Mouse (Mus musculus): Measurements from ENCODE around the gene Nav3.
"Not testable (repeated sequence)": the region's sequence is repeated elsewhere in the genome, so short reads cannot be mapped to it uniquely, and the experiment has no call there.

Gene Nav3

DNA sequence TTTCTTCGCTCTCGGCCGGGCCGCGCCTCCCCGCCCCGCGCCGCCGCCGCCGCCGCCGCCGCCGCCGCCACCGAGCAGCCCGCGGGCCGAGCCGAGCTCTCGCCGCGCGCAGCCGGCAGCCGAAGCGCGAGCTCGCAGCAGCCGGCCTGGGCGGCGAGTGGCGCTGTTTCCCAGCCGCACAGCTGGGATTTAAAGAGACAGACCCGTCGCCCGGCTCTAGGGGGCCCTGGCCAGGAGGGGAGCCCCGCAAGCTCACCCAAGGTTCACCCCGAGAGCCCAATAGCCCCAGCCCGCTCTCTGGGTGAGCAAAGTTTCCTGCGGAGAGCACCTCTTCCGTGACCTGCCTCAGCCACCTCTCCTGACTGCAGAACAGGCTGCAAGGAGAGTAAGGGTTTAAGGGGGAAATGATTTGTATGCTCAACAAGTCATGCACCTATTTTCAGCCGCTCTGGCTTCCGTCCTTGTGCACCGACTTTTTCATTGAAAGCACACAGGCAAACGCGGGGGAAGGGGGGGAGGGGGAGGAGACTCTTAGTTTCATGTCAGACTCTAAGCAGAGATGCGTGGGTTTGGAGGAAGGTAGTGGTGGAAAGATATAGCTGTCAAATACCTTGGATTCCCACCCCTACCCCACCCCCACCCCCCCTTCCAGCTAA lies at the start of gene Nav3:
Gene Nav3, minus strand, starts transcription at position 367 of the 656 bp plus-strand sequence.
- DNase-seq, result peak; percentile 58

DNA sequence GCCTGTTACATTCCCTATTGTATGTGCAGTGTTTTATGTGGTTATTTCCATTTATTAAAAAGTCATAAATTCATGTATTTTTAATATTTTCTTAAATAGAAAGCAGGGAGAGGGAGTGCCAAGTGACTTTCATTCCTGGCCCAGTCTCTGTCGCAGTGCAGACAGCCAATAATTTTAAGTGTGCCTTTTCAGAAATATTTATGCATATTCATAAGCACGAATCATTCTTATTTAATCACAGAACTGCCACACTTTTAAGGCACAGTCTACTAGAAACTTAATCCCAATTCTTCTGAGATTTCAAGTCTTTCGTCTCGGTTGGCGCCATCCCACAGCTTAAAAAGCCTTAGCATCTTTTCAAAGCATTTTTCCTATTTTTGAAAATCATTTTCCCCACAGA lies 29.3 kb upstream of the Nav3 start:
- DNase-seq, result no peak

DNA sequence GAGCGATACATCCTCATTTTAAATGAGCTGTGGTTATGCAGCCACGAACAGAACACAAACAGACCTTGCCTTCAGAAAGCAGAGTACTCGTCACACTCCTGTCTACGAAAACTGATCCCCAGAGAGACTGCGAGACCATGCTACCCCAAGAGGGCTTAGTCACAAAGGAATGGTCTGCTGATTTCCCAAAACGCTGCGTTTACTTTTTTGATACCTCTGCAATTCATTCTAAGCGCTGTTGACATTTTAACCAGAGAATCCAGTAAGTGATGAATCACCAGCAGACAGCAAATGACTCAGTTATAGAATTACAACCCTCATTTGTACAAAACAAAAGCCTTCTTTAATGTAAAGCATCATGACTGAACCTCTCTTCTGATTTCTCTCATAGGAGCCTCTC lies 28.8 kb upstream of the Nav3 start:
- DNase-seq, result no peak

DNA sequence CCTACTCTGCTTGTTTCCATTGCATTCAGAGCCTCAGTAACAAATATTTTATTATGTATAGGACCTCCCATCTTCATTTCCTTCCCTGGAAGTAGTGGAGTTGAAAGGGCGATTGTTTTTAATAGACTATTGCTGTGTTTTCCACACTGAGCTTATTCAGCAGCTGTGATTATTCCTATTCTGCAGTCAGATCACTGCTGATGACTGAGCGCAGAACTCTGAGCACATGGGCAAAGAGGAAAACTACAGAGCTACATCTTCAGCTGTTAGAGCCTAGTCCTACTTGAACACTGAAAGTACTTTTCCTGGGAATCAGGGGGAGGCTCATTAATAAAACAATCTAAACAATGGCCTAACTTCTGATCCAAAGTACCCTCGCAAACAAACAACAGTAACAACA lies 23.2 kb upstream of the Nav3 start:
- no peak for DNase-seq

DNA sequence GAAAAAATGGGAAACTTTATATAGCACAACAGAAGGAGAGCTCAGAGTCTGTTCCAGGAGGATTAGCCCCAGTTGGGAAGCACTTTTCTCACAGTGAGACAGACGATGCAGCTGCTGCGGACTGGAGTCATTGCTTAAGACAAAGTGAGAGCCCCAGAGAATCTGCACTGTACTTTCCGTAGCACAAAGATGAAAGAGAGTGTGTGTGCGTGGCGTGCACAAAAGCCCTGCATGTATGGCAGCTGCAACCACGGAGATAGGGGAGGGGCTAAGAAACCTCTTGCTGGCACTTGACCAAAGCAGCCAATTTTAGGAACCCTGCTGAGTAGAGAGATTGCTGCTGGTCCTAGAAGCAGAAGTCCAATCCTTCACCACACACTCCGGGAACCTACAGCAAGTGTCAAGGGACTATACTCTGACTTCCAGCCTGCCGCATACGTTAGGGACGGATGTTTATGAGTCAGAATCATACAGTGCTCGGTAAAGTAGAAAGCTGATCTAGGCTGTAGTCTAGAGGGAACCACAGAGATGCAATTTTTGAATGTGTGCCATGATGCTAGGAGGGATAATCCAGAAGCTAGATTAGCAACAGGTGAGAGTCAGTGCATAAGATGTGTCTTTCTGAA lies 21.8 kb upstream of the Nav3 start:
- DNase-seq, result no peak

DNA sequence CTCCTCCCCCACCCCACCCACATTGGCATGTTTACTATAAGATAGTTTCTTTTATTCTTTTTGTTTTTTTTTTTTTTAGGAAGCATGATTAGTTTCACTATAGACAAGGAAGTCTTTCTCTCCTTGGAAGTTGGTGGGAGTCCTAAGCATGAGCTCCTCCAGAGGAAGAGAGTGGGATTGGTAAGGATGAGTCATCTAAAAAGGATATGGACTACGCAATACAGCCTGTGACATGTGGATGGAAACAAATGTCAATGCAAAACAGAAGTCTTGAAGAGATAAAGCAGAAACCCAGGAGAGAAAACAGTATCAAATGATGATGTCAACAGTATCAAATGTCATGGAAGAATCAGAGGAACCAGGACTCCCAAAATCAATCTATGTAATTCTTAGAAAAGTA lies 18.1 kb upstream of the Nav3 start:
- no peak for DNase-seq

DNA sequence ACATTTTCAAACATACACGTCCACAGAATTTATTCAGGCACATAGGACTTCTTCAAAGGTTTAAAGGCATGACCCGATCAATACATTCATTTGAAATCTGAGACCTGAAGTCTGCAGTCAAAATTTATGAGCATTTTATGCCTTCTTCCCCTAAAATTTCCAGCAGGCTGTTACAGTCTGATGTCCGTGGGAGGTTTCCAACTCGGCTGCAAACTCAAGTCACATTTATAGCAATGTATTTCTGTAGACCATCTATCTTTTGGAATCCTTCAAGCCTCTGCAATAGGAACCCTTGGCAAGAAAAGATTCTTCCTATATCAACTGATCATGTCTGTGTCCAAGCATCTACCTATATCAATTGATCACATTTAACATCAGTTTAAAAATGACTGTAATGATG lies 13.4 kb upstream of the Nav3 start:
- DNase-seq, result no peak

DNA sequence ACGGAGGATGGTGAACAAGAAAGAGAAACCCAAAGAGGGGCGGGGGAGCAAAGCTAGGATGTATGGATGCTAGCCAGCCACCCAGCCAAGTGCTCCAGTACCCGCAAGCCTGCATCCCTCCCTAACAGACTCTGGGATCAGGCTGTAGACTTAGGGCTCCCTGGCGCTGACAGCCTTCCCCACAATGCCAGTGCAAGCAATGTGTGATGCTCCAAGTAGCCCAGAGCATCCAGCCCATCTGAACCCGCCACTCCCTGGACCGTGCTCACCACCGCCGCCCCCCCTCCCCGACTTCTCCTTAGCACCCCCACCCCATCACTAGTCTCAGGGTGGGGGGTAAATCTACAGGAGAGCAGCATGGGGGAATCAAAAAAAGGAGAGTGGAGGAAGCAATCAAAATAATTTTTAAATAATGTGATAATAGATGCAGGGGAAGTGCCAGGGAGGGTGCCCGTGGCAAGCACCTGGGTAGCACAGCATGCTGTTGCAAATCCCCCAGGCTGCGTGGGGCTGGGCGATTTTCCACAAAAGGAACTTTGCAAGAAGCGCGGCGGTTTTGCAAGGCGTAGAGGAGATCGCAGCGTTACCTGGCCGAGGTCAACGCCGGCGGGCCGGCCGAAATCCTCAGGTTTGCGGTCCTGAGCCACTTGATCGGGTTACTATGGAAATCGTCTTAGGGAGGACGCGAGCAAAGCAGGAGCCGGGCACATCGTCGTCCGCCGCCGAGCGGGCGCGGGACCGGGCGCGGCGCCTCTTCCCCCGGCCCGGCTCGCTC lies 754 bp downstream of the Nav3 start:
- no peak for DNase-seq

DNA sequence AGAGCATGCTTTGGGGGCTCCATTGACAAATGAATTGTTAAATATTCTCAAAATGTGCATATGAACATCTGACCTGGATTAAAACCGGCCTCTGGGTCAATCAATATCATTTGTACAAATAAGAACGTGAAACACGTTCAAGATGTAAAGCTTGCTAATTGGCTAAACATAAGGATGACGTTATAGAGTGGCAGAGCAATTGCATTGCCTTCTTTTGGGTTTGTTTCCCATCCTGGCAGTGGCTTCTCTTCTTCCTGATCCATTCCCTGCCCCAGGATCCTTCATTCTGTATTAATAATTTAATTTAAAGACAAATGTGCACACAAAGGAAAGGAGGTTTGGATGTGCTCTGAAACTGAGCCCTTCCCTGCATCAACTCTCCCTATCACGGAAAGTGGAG lies 2.4 kb downstream of the Nav3 start:
- no peak for DNase-seq

DNA sequence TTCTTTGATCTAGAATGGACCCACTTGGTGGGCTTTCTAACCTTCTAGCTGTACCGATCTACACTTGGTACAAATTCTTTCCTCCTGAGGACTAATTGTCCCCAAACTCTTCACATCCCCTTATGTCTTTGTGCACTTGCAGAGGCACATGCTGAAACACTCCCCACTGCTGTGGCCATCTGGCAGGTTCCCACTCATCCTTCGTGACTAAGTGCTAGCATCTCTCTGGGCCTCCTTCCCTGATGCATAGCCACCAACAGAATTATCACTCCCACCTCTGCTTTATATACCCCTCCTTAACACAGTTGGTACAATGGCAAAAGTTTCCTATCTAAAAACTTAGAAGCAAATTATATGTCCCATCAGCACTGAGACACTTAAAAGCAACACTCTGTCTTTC lies 15.6 kb downstream of the Nav3 start:
- DNase-seq, result no peak

DNA sequence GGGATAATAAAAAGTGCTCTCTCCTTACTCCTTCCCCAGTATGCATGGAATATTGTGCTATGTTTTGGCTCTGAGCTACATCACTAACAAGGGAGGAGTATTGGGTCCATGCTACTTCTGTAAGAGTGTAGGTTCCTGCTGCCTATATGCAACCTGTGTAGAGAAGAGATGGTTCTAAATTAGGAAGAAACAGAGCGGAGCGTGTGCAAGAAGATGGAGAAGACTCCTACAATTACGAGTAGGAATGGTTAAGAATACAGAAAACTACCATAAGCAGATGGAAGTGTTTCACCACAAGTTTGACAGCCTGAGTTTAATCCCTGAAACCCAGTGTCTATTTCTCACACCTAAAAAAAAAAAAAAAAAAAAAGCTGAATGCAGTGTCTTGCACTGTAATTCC lies 24.9 kb downstream of the Nav3 start:
- DNase-seq, result no peak

DNA sequence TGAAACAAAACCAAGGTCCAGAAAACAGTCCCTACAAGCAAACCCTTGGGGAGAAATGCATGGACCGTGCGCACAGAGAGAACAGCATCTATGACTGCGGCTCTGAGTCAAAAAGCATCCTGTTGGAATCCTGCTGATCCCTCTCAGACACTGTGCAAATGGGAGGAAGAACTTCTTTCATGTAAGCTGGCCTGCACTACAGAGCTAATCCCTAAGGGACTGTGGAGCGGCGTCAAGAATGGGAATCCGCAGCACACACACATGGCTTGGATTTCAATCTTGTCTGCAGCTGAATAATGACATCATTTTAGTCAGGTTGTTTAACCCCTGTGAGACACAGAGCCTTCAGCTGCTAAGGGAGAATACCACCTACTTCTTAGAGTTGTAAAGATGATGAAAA lies 26.4 kb downstream of the Nav3 start:
- no peak for DNase-seq

DNA sequence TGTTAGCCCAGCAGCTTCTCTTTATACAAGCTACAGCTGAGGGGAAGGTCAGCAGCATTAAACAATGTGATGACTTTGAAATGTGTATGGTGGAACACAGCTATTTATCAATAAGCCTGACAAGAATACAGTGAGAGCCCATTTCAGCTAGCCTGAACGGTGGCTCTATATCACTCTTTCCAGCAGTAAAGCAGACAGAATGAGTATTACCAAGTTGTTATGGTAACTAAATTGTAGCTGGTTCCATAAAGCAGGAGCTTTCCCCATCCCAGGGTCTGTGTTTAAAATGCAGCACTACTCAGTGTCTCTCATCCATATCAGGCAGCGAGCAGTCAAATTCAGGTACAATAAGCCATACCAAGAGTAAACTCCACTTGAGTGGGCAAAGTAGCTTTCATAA lies 27.0 kb downstream of the Nav3 start:
- DNase-seq, result no peak

DNA sequence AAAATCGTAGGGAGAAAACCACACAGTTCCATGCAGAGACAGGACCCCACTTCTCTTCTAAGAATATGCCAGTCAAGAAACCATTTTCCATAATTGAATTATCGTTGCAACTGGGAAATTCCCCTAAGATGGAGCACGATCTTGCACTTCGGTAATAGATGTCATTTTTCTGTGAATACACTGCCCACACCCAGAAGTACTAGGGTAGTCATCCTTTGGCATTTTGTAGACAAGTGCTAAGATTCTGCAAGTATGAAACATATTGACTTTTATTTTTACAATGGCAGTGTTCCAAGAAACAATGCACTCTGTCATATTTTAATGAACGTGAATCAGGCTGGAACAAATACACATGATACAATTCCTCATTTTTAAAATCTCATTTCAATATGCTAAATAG lies 34.5 kb downstream of the Nav3 start:
- no peak for DNase-seq

DNA sequence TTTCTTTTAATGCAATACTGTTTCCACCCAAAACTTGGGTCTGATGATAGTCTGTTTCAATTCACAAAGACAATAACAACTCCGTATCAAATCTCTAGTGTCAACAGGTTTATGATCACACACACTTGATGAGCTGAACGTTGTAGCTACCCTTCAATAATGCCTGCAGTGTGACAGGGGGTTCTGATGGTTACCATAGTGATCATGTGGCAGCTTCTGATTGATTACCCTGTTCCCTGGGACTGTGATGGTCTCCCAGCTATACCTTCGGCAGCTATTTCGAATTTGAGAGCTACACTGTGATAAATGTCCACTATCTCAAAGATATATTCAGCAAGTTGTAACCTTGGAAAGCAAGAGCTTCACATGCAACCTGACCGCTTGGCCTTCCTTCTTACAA lies 39.0 kb downstream of the Nav3 start:
- no peak for DNase-seq

DNA sequence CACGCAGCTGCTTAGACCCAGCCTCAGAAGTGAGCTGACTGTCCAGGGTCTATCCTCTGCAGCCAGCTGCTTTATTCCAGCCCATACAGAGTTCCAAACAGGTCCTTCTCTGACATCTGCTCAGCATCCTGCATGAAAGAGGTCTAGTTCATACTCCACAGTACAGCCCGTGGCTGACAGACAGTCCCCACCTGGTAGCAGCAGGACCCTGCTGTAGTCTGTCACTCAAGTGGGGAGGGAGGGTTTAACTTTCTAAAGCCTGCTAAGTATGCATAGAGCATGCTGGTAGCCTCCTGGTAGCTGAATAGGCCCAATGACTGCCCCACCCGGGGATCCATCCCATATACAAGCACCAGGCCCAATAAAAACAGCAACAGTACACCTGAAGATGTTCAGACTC lies 40.4 kb downstream of the Nav3 start:
- no peak for DNase-seq

DNA sequence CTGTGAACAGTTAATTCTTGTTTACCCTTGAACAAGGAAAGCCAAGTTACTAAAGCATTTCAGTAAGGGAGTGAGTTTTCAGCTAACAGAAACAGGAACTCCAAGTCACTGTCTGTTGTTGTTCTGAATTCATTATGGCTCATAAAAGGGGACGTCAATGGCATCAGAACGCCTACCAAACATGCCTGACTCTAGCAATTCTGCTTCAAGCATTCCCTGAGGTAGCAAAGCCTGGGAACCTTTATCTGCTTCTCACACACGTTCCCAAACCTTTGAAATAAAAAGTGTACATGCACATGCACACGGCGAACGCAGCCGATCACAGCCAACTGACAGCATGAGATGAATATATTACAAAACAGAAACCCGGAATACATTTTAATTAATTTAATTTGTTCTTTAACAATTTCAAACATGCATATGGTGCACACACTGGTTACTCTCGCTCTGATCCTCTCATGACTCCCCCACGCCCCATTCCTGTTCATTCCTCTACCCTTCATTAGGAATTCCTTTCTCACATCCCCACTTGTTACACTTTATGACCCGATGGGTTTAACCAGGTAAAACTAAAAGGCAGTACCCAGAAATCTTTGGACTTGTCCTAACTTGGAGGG lies 42.6 kb downstream of the Nav3 start:
- no peak for DNase-seq

DNA sequence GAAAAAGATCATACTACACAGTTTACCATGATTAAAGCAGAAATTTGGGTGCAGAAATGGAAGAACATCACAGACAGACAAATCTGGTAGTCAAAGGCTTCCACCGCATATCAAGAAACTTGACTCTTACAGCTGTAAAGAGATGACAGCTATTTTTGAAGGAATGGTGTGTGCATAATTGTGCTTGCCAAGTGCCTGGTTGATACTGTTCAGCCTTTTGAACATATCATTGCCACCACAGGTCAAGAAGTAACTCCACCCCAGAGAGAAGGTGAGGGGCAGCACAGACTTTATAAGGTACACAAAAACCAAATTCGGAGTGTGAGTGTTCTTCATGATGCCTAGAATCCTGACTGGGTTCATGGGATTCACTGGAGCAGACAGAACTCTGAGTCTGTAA lies 53.1 kb downstream of the Nav3 start:
- no peak for DNase-seq

DNA sequence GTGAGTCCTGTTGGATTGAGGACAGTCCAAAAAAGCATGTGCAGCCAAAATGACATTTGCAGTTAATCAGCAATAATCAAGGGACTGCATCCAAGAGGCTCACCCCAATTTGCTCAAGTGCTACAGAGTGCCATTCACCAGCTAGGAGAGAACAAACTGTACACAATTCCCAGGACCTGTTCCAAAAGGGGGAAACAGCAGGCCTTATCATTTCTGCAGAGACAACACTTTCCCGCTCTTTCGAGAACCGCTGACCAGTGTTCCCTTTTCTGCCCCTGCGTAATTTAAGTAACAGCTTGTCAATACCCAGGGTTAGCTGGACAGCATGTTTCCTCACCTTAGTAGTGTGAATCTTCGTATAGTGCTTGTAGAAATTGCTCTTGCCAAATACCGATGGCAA lies 55.4 kb downstream of the Nav3 start:
- DNase-seq, result no peak

DNA sequence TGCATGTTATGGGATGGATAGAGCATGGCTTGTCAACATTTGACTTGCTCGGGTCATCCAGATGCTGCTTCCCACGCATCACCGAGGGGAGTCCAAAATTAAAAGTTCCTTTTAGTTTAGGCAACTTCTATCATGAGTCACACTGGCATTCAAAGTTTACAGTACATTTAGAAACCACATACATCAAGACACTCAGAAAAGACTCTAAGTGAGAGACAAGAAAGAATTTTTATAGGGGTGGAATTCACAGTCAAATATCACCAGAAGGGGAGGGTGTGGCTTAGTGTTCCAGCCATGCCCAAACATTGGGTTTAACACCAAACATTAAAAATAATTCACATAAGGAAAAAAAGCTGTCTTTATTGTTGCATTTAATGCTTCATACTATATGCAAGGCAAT lies 57.4 kb downstream of the Nav3 start:
- no peak for DNase-seq

DNA sequence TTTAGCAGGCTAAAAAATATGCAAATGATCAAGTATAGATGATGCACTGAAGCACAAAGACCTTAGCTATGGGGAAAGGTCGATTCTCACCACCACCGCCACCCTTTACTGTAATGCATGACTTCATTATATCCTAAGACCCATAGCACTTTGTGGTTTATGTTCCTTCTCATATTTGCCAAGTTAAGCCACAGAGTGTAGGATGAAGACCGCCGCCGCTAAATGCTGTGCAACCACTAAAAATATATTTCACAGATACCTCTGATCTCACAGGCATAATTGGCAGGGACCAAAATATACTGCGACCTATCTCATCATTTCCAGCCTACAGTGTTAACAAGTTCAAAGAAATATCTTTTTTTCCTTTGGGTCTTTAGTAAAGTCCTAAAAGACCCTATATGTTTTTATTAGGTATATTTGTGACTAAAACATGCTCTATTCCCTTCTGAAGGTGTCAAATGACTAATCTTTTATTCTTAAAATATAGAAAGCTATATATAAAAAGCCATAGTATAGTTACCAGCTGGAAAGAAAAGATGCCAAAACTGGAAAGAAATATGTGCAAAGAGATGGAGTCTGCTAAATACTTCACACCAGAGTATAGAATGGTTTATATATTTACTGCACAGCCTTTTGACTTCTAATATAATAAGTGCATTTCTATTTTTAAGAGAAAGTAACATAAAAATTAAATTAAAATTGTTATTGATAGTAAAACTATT lies 69.4 kb downstream of the Nav3 start:
- no peak for DNase-seq

DNA sequence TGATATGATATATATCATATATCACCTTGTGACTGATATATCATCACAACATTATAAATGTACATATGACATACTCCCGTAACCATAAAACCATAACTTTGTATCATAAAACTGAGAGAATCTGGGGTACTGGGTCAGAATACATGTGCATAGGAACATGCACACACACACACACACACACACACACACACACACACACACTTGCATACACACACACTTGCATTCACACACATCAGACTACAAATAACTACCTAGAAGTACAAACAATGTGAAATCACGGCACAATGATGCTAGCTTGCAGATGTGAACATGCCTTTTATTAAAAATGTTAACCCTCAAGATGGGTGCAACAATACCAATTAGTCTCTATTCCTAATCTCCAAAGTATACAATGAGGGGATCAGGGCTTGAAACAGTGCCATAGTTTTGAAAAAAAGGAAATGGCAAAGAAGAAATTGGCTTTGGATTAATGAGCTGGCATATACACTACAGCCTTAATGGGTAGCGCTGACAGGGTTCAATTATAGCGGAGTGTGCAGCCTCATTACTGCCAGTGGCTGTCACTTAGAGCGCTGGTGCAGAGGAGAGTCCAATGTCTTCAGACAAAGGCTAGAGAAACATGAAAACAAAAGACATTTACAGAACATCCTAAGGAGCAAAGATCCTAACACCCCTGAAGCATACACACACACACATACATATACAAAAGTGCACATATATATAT lies 72.3 kb downstream of the Nav3 start:
- DNase-seq, result not testable (repeated sequence)

DNA sequence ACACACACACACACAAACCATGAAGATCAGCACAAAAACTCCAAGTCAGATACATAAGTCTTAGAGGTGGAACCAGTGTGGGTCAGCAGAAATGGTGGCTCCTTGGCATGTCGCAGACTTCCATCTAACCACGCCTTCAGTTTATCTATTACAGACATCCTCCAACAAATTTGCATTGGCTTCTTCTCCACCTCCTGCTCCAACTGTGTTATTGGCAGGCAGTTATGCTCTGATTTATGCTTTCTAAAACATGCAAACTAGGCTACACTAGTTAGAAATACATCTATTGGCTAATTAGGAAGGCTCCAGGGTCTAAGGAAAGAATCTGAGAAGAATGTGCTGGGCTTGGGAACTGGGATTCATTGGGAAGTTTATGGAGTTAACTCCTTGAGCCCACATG lies 75.2 kb downstream of the Nav3 start:
- DNase-seq, result no peak

All from kidney, adult 18-20 months (tissue).